Mouse (Mus musculus): ENCODE data around the gene Drp2.

The Drp2 gene

GRCm38 (mm10) chrX:134403863-134404583, at the start of gene Drp2:
TSS of gene Drp2 (plus strand) at chrX:134404551.
- no peak for DNase-seq

GRCm38 (mm10) chrX:134359336-134359735, 45.0 kb upstream of the Drp2 start:
- DNase-seq, result no peak

- DNase-seq, result no peak
Measured at GRCm38 (mm10) chrX:134362156-134362555, 42.2 kb upstream of the Drp2 start.

DNA sequence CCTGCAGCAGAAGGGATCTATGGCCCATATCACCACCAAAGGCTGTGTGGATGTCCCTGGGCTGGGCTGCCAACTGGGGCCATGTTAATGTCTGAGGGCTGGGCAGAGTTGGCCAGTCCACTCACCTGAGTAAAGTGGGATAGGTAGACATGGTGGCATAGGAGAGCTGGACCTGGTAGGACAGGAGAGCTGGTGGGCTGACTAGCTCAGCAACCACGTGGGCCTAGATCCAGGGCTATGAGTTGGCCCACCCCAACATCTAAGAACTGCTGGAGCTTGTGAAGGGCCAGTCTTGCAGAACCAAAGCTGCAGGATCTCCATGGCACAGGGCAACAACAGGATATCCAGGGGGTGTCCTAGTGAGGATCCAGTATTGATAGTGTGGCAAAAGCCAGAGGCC, 38.9 kb upstream of the Drp2 start:
- DNase-seq, result no peak

DNA sequence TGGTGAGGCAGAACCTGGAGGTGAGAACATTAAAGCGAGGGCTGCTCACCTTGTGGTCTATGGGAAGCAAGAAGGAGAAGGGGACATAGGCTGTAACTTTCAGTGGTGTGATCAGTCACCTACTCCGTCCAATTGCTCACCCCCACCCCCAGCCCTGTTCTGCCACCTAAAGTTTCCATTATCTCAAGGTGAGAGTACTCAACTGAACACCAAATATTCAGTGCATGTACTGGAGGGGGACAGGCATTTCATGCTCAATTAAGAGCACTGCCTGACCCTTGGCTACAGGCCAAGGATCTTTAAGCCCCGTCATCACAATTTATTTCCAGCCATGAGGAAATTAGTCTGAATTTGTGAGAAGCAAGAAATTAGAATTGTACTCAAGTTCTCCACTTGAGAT, 37.8 kb upstream of the Drp2 start:
- no peak for DNase-seq

DNA sequence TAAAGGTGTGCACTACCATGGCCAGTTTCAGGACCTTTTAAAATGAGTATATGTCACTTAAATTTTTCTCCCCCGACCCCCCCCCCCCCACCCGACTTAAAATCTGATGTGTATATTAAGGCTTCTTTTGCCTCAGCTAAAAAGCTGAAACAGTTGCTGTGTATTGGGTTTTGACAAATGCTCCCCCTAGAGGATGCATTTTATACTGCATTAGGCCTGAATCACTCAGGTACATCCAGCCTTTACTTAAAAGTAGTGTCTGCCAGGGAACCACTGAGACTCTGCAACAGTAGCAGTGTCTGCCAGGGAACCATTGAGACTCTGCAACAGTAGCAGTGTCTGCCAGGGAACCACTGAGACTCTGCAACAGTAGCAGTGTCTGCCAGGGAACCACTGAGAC, 33.1 kb upstream of the Drp2 start:
- no peak for DNase-seq

- DNase-seq, result no peak
Measured at GRCm38 (mm10) chrX:134374190-134374589, 30.2 kb upstream of the Drp2 start.

DNA sequence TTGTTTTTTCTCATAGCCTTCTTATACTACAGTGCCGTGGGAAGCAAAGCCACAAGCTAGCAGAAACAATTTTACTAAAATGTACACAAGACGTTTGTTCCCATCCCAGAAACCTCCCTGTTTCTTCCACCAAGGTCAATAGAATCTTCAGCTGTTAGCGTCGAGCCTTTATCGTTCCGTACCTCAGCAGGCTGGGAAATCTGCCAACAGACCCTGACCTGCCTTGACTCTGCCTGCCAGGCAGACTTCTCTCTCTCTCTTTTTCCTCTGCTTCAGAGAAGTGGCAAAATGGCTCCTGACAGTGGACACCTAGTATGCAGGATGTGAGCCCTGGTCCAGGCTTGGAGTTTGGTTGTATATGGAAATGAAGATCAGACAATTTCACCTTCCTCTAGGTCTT, 19.5 kb upstream of the Drp2 start:
- no peak for DNase-seq

GRCm38 (mm10) chrX:134398972-134399371, 5.4 kb upstream of the Drp2 start:
- DNase-seq, result no peak

- DNase-seq, result peak; percentile 3
Measured at GRCm38 (mm10) chrX:134404584-134404955, 219 bp downstream of the Drp2 start.

DNA sequence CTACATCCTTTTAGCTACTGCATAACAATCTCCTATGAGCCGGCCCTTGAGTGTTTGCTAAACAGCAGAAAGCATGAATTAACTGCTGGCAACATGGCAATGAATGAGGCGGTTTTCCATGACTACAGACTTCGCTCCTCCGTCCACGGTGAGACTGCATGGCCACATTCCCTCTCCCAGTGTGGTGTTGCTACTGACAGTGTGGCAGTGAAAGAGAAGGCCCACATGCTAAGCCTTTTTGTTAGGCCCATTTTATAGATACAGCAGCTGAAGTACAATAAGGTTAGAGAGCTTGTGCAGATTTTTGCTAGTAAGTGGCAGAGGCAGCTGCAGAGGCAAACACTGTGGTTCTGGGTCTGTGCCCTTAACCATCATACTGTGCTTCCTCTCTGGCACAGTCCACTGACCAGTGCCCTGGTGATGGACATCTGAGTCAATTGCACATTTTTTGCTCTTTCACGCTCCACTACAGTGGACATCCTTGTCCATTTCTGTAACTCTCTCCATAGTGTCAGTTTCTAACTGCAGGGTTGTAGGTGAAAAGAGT, 5.1 kb downstream of the Drp2 start:
- no peak for DNase-seq

- DNase-seq, result no peak
Measured at GRCm38 (mm10) chrX:134412096-134412495, 7.7 kb downstream of the Drp2 start.

- no peak for DNase-seq
Measured at GRCm38 (mm10) chrX:134420097-134420496, 15.7 kb downstream of the Drp2 start.

GRCm38 (mm10) chrX:134424263-134424662, 19.9 kb downstream of the Drp2 start:
- no peak for DNase-seq

DNA sequence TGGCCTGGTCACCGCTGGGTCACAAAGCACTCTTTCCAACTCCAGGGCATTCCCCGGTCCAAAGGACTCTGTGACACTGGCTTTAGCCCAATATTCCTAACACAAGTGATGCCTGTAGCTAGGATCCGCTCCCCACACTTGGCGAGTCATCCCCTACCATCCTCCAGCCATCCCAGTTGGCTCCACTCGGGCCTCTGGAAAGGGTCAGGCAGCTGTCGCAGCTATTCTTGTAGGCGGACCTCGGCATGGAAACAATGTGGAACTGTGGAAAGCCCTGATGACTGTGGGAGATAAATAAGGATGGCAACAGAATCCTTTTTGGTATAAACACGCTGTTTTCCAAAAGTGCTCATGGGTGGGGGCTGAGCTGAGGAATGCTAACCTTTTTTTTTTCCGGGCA, 21.4 kb downstream of the Drp2 start:
- DNase-seq, result no peak

- DNase-seq, result no peak
Measured at GRCm38 (mm10) chrX:134426819-134427218, 22.5 kb downstream of the Drp2 start.

GRCm38 (mm10) chrX:134427307-134427706, 23.0 kb downstream of the Drp2 start:
- no peak for DNase-seq

- no peak for DNase-seq
Measured at GRCm38 (mm10) chrX:134474988-134475710, 70.8 kb downstream of the Drp2 start.

DNA sequence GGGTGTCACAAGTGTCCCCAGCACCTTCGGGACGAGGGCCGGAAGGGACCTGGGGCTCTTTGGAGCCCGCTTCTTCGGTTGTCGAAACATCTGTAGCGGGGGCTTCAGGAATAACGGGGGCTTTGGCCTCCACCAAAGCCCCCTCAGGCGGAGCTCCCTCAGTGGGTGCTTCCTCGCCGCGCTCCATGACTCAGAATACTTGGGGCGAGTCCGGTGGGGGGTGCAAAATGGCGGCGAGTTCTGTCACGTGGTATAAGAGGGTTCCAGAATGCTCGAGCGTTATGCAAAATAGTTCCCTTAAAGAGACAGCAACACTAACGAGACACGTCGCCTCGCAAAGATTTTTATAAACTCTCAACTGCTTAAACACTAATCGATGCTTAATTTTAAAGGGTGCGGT, 71.9 kb downstream of the Drp2 start, which contains the start of gene Taf7l:
Taf7l (minus strand) TSS at position 201 of the 400 bp plus-strand sequence.
- DNase-seq, result no peak

- no peak for DNase-seq
Measured at GRCm38 (mm10) chrX:134481720-134482119, 77.4 kb downstream of the Drp2 start.

GRCm38 (mm10) chrX:134500651-134501050, 96.3 kb downstream of the Drp2 start:
- DNase-seq, result no peak
